Mouse (Mus musculus) intestine, embryonic 16.5 days (tissue): ENCODE data around the gene Pld1. TPM values are rescaled to one million over a fixed set of nuclear protein-coding genes. Genes with fewer than 3 reads are reported as not detected.

ENCODE experiments used
- ATAC-seq: fragments of 200-750 bp; cut with Nextera tagmentation; 2 replicates; pipeline ENCODE4 v1.8.0; 2017; ENCODE audit warnings: moderate TSS enrichment, moderate library complexity
- H3K27ac ChIP-seq: fragments of 300-500 bp; sonication (generic); 2 replicates; pipeline ENCODE4 v1.5.1; 2014; ENCODE audit warnings: mild to moderate bottlenecking, low read length
- H3K27me3 ChIP-seq: fragments of 300-500 bp; sonication (generic); replicated peaks from 2 replicates; pipeline ENCODE4 v1.6.1; 2014; ENCODE audit warnings: low read length, control low read depth, mixed read lengths; ENCODE audit not compliant: control insufficient read depth, insufficient read depth
- H3K36me3 ChIP-seq: fragments of 300-500 bp; sonication (generic); 2 replicates; pipeline ENCODE4 v1.6.1; 2014; ENCODE audit warnings: low read length, control low read depth; ENCODE audit not compliant: control insufficient read depth, insufficient read depth
- H3K4me1 ChIP-seq: fragments of 300-500 bp; sonication (generic); 2 replicates; pipeline ENCODE4 v1.6.1; 2014; ENCODE audit warnings: low read length, control low read depth, mixed read lengths; ENCODE audit not compliant: control insufficient read depth, insufficient read depth
- H3K4me2 ChIP-seq: fragments of 300-500 bp; sonication (generic); 2 replicates; pipeline ENCODE4 v1.6.1; 2014; ENCODE audit warnings: low read depth, low read length, control low read depth
- H3K4me3 ChIP-seq: fragments of 300-500 bp; sonication (generic); 2 replicates; pipeline ENCODE4 v1.5.1; 2014; ENCODE audit warnings: mild to moderate bottlenecking, low read length
- H3K9ac ChIP-seq: fragments of 300-500 bp; sonication (generic); 2 replicates; pipeline ENCODE4 v1.6.1; 2014; ENCODE audit warnings: low read depth, low read length
- H3K9me3 ChIP-seq: fragments of 300-500 bp; sonication (generic); 2 replicates; pipeline ENCODE4 v1.6.1; 2016; ENCODE audit warnings: low read length, control low read depth; ENCODE audit not compliant: control insufficient read depth
- WGBS: fragments of 180-500 bp; shearing (Covaris S2); extraction: QIAGEN DNeasy Blood & Tissue Kit; methylation state at CpG from one replicate; pipeline ENCODE4 v1.1.7; 2014; 5-methylcytosine and 5-hydroxymethylcytosine counted together
- polyA plus RNA-seq: library from polyadenylated mRNA; unstranded; fragments of >200 nt; fragmentation: Nextera tagmentation; extraction: Ambion mirVana; gene quantifications from 2 replicates; pipeline ENCODE4 v1.2.1, GENCODE M21; 2015

Gene Pld1
- polyA plus RNA-seq, 1 experiment from 2014 or later, result 22.3 TPM

DNA sequence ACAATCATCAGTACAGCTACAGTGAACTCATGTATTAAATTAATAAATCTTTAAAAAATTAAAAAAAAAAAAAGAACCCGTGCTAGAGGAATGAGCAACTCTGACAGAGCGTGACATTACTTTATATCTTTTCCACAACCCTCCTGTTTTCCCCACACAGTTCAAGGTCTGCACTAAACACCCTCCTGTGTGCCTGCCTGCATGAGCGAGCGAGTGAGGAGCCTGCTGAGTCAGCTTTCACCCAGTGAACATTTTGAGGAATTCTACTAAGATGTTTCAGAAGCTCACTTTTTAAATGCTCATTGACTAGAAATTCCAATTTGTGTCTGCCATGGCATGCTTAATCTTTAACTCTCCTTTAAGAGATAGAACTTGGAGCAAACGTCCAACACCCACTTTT is 109.1 kb downstream of the Pld1 start:
- no peaks in the 10 kb centered on the region; the same call in 1 of the 2 replicates for H3K36me3 ChIP-seq
- H3K27me3 ChIP-seq, result no peaks in the 10 kb centered on the region
- no peak overlapping the region for H3K27ac ChIP-seq
- H3K9me3 ChIP-seq, result no peaks in the 10 kb centered on the region
- no peak overlapping the region for H3K9ac ChIP-seq
- no peak overlapping the region for H3K4me2 ChIP-seq
- no peak overlapping the region for H3K4me3 ChIP-seq
- WGBS, result 83% methylated on average over 5 of the region's 5 CpGs
- no peak for ATAC-seq
- H3K4me1 ChIP-seq, result no peaks in the 10 kb centered on the region

GRCm38 (mm10) chr3:28049526-28049925 is 111.0 kb downstream of the Pld1 start:
- Histone ChIP-seq H3K9me3 (no peaks in the 10 kb centered on the region), H3K27ac (no peak overlapping the region), H3K36me3 (no peaks in the 10 kb centered on the region), H3K4me3 (no peak overlapping the region), H3K4me1 (no peaks in the 10 kb centered on the region), H3K9ac (no peak overlapping the region), H3K27me3 (no peaks in the 10 kb centered on the region), H3K4me2 (no peak overlapping the region)
- ATAC-seq, result peak; percentile 52; the same call in 1 of the 2 replicates
- WGBS, result 71% methylated on average over 2 of the region's 2 CpGs

GRCm38 (mm10) chr3:28053076-28053475 is 114.6 kb downstream of the Pld1 start:
- Histone ChIP-seq H3K9ac (no peak overlapping the region), H3K27me3 (no peaks in the 10 kb centered on the region), H3K4me3 (no peak overlapping the region), H3K36me3 (0 out of 2 replicates have a peak, but pooled peaks cover 2% of the 10 kb centered on the region), H3K4me2 (no peak overlapping the region), H3K27ac (no peak overlapping the region), H3K4me1 (no peaks in the 10 kb centered on the region), H3K9me3 (no peaks in the 10 kb centered on the region)
- WGBS, result 87% methylated on average over 4 of the region's 4 CpGs
- ATAC-seq, result no peak

GRCm38 (mm10) chr3:28060713-28061112 is 122.2 kb downstream of the Pld1 start:
- Histone ChIP-seq H3K9ac (no peak overlapping the region), H3K4me2 (no peak overlapping the region), H3K27me3 (no peaks in the 10 kb centered on the region), H3K27ac (peak overlapping the region; percentile 0; the same call in 1 of the 2 replicates), H3K36me3 (peaks cover 8% of the 10 kb centered on the region; the same call in 1 of the 2 replicates), H3K4me1 (no peaks in the 10 kb centered on the region), H3K9me3 (no peaks in the 10 kb centered on the region), H3K4me3 (no peak overlapping the region)
- 62% methylated on average over 4 of the region's 4 CpGs for WGBS
- peak; percentile 94 for ATAC-seq

DNA sequence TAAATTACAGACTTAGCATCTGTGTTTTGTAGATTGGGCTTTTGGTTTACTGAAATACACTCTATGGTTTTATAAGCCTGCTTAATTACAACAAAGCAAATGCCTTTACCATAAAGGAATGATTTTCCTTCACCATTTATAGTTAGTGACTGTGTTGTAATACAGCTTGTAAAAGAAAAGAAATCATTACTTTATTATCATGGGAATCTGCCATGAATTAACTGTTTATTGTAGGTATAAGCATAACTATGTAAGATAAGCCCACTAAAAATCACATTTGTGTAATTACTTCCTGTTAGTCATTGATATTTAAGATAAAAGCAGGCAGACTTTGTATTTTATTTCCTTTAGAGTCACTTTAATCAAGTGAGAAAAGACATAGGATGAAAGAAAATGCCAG is 122.7 kb downstream of the Pld1 start:
- Histone ChIP-seq H3K27ac (no peak overlapping the region), H3K27me3 (no peaks in the 10 kb centered on the region), H3K4me2 (no peak overlapping the region), H3K9me3 (no peaks in the 10 kb centered on the region), H3K36me3 (peaks cover 8% of the 10 kb centered on the region; the same call in 1 of the 2 replicates), H3K4me3 (no peak overlapping the region), H3K9ac (no peak overlapping the region), H3K4me1 (no peaks in the 10 kb centered on the region)
- ATAC-seq, result peak; percentile 81

- Histone ChIP-seq H3K27ac (no peak overlapping the region), H3K4me2 (no peak overlapping the region), H3K4me3 (no peak overlapping the region), H3K4me1 (no peaks in the 10 kb centered on the region), H3K36me3 (0 out of 2 replicates have a peak, but pooled peaks cover 4% of the 10 kb centered on the region), H3K27me3 (no peaks in the 10 kb centered on the region), H3K9ac (no peak overlapping the region), H3K9me3 (no peaks in the 10 kb centered on the region)
- no peak for ATAC-seq
- WGBS, result 80% methylated on average over 3 of the region's 3 CpGs
Observed at GRCm38 (mm10) chr3:28079211-28079610, 140.7 kb downstream of the Pld1 start.

DNA sequence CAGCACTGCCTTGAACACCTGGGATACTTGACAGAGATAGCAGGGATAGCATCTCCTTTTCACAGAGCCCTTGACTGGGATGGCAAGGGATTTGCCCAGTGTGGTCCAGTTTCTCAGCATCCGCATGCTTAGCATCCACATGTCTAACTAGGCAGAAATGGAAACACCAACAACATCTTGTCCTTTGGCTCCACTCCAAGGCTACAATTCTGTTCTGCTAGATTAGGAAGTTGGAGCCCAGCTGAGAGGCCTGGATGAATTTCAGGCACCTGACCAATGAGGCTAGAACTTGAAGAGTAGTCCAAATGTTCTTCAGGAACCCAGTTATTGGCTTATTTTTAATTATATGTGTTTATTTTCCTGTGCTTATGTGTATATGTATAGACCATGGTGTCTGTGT is 141.6 kb downstream of the Pld1 start:
- no peak overlapping the region for H3K27ac ChIP-seq
- no peaks in the 10 kb centered on the region for H3K4me1 ChIP-seq
- H3K4me3 ChIP-seq, result no peak overlapping the region
- H3K9ac ChIP-seq, result no peak overlapping the region
- 91% methylated on average over 1 of the region's 1 CpGs for WGBS
- H3K36me3 ChIP-seq, result 0 out of 2 replicates have a peak, but pooled peaks cover 4% of the 10 kb centered on the region
- no peaks in the 10 kb centered on the region for H3K9me3 ChIP-seq
- ATAC-seq, result no peak
- H3K27me3 ChIP-seq, result no peaks in the 10 kb centered on the region
- H3K4me2 ChIP-seq, result no peak overlapping the region

DNA sequence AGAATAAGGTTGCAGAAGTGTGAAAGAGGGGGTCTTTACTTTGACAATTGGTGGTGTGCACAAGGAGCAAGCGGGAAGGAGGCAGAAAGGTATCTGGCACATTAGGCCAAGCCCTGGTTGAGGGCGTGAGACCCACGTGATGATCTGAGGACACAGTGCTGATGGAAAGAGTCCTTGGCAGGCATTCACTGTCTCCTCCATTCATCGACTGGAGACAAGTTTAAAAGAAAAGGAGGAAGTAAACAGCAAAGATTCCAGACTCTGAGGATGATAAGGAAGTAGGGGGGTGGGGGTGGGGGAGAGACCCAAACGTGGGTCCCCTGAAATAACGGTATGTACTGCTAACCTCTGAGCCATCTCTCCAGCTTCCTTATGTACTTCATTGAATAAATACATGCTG is 142.5 kb downstream of the Pld1 start:
- no peaks in the 10 kb centered on the region for H3K9me3 ChIP-seq

GRCm38 (mm10) chr3:28083218-28083617 is 144.7 kb downstream of the Pld1 start:
- Histone ChIP-seq H3K4me1 (no peaks in the 10 kb centered on the region), H3K4me3 (no peak overlapping the region), H3K9me3 (no peaks in the 10 kb centered on the region), H3K27me3 (no peaks in the 10 kb centered on the region), H3K27ac (no peak overlapping the region), H3K9ac (no peak overlapping the region), H3K36me3 (0 out of 2 replicates have a peak, but pooled peaks cover 3% of the 10 kb centered on the region), H3K4me2 (no peak overlapping the region)
- no peak for ATAC-seq
- 67% methylated on average over 3 of the region's 3 CpGs for WGBS

More for the DNA sequence above, 142.5 kb downstream of the Pld1 start:
- Histone ChIP-seq H3K36me3 (0 out of 2 replicates have a peak, but pooled peaks cover 4% of the 10 kb centered on the region), H3K27ac (no peak overlapping the region), H3K4me2 (no peak overlapping the region), H3K27me3 (no peaks in the 10 kb centered on the region), H3K9ac (no peak overlapping the region), H3K4me1 (no peaks in the 10 kb centered on the region), H3K4me3 (no peak overlapping the region)
- no peak for ATAC-seq
- WGBS, result 59% methylated on average over 6 of the region's 6 CpGs

- 80% methylated on average over 2 of the region's 2 CpGs for WGBS
- no peaks in the 10 kb centered on the region for H3K27me3 ChIP-seq
- H3K27ac ChIP-seq, result no peak overlapping the region
- no peak for ATAC-seq
- H3K9me3 ChIP-seq, result no peaks in the 10 kb centered on the region
- H3K9ac ChIP-seq, result no peak overlapping the region
- no peak overlapping the region for H3K4me2 ChIP-seq
- no peaks in the 10 kb centered on the region for H3K4me1 ChIP-seq
- no peak overlapping the region for H3K4me3 ChIP-seq
- H3K36me3 ChIP-seq, result no peaks in the 10 kb centered on the region
Observed at GRCm38 (mm10) chr3:28084281-28084680, 145.8 kb downstream of the Pld1 start.
